Mouse (Mus musculus): ENCODE measurements around the gene Gm20696. TPM values are rescaled to one million over a fixed set of nuclear protein-coding genes. Genes with fewer than 3 reads are reported as not detected.
A peak's percentile ranks its signal among the peaks of the same experiment; 100 is the strongest.

The Gm20696 gene
- polyA plus RNA-seq, 1 experiment from 2014 or later: 1.9 TPM

- H3K4me2 ChIP-seq (ENCODE audit: low read depth, low read length): no peak overlapping the region
- no peak for ATAC-seq (ENCODE audit: insufficient read depth, low FRiP score)
- no peaks in the 10 kb centered on the region for H3K36me3 ChIP-seq (ENCODE audit: control insufficient read depth, insufficient read depth, low read length)
- no peak overlapping the region for H3K4me3 ChIP-seq (replicated peaks; ENCODE audit: low read length)
- 81% methylated on average over 5 of the region's 5 CpGs for WGBS
- no peak overlapping the region for H3K9ac ChIP-seq (ENCODE audit: low read length)
- no peaks in the 10 kb centered on the region for H3K27me3 ChIP-seq (ENCODE audit: control insufficient read depth, insufficient read depth, low read length)
- H3K27ac ChIP-seq (ENCODE audit: low read length): no peak overlapping the region
- H3K9me3 ChIP-seq (replicated peaks; ENCODE audit: control insufficient read depth, low read length): no peaks in the 10 kb centered on the region
- peaks cover 6% of the 10 kb centered on the region; the same call in 1 of the 2 replicates for H3K4me1 ChIP-seq (ENCODE audit: control insufficient read depth, insufficient read depth, low read length)
Observed at GRCm38 (mm10) chr6:99540146-99540545, 126.5 kb downstream of the Gm20696 start.

GRCm38 (mm10) chr6:99538194-99538941, 128.2 kb downstream of the Gm20696 start:
- Histone ChIP-seq H3K9ac (ENCODE audit: low read length) (no peak overlapping the region), H3K4me2 (ENCODE audit: low read depth, low read length) (no peak overlapping the region), H3K36me3 (ENCODE audit: control insufficient read depth, insufficient read depth, low read length) (no peaks in the 10 kb centered on the region), H3K27me3 (ENCODE audit: control insufficient read depth, insufficient read depth, low read length) (no peaks in the 10 kb centered on the region), H3K4me1 (ENCODE audit: control insufficient read depth, insufficient read depth, low read length) (peaks cover 6% of the 10 kb centered on the region; the same call in 1 of the 2 replicates), H3K27ac (ENCODE audit: low read length) (0 out of 2 replicates have a peak overlapping the region, but pooled peaks have one; percentile 0), H3K9me3 (replicated peaks; ENCODE audit: control insufficient read depth, low read length) (no peaks in the 10 kb centered on the region), H3K4me3 (replicated peaks; ENCODE audit: low read length) (no peak overlapping the region)
- ATAC-seq (ENCODE audit: insufficient read depth, low FRiP score): peak; percentile 33; the same call in 1 of the 2 replicates
- WGBS: 53% methylated on average over 17 of the region's 17 CpGs

GRCm38 (mm10) chr6:99534211-99534745, 132.3 kb downstream of the Gm20696 start:
- Histone ChIP-seq H3K9me3 (replicated peaks; ENCODE audit: control insufficient read depth, low read length) (no peaks in the 10 kb centered on the region), H3K27me3 (ENCODE audit: control insufficient read depth, insufficient read depth, low read length) (no peaks in the 10 kb centered on the region), H3K27ac (ENCODE audit: low read length) (no peak overlapping the region), H3K4me2 (ENCODE audit: low read depth, low read length) (no peak overlapping the region), H3K9ac (ENCODE audit: low read length) (no peak overlapping the region), H3K36me3 (ENCODE audit: control insufficient read depth, insufficient read depth, low read length) (no peaks in the 10 kb centered on the region), H3K4me3 (replicated peaks; ENCODE audit: low read length) (no peak overlapping the region), H3K4me1 (ENCODE audit: control insufficient read depth, insufficient read depth, low read length) (peaks cover 6% of the 10 kb centered on the region; the same call in 1 of the 2 replicates)
- 54% methylated on average over 5 of the region's 5 CpGs for WGBS
- no peak for ATAC-seq (ENCODE audit: insufficient read depth, low FRiP score)

- Histone ChIP-seq H3K27me3 (ENCODE audit: control insufficient read depth, insufficient read depth, low read length) (no peaks in the 10 kb centered on the region), H3K27ac (ENCODE audit: low read length) (no peak overlapping the region), H3K9ac (ENCODE audit: low read length) (no peak overlapping the region), H3K36me3 (ENCODE audit: control insufficient read depth, insufficient read depth, low read length) (no peaks in the 10 kb centered on the region), H3K9me3 (replicated peaks; ENCODE audit: control insufficient read depth, low read length) (no peaks in the 10 kb centered on the region), H3K4me2 (ENCODE audit: low read depth, low read length) (no peak overlapping the region), H3K4me3 (replicated peaks; ENCODE audit: low read length) (no peak overlapping the region), H3K4me1 (ENCODE audit: control insufficient read depth, insufficient read depth, low read length) (no peaks in the 10 kb centered on the region)
- 71% methylated on average over 4 of the region's 4 CpGs for WGBS
- ATAC-seq (ENCODE audit: insufficient read depth, low FRiP score): no peak
Observed at GRCm38 (mm10) chr6:99532458-99532857, 134.1 kb downstream of the Gm20696 start.

- Histone ChIP-seq H3K4me1 (ENCODE audit: control insufficient read depth, insufficient read depth, low read length) (peaks cover 3% of the 10 kb centered on the region; the same call in 1 of the 2 replicates), H3K4me2 (ENCODE audit: low read depth, low read length) (no peak overlapping the region), H3K36me3 (ENCODE audit: control insufficient read depth, insufficient read depth, low read length) (no peaks in the 10 kb centered on the region), H3K27ac (ENCODE audit: low read length) (no peak overlapping the region), H3K4me3 (replicated peaks; ENCODE audit: low read length) (no peak overlapping the region), H3K9me3 (replicated peaks; ENCODE audit: control insufficient read depth, low read length) (no peaks in the 10 kb centered on the region), H3K27me3 (ENCODE audit: control insufficient read depth, insufficient read depth, low read length) (no peaks in the 10 kb centered on the region), H3K9ac (ENCODE audit: low read length) (no peak overlapping the region)
- 70% methylated on average over 2 of the region's 2 CpGs for WGBS
- no peak for ATAC-seq (ENCODE audit: insufficient read depth, low FRiP score)
Observed at GRCm38 (mm10) chr6:99528972-99529371, 137.6 kb downstream of the Gm20696 start.

GRCm38 (mm10) chr6:99527457-99528105, 139.0 kb downstream of the Gm20696 start:
- Histone ChIP-seq H3K9me3 (replicated peaks; ENCODE audit: control insufficient read depth, low read length) (no peaks in the 10 kb centered on the region), H3K4me2 (ENCODE audit: low read depth, low read length) (no peak overlapping the region), H3K4me1 (ENCODE audit: control insufficient read depth, insufficient read depth, low read length) (peaks cover 3% of the 10 kb centered on the region; the same call in 1 of the 2 replicates), H3K4me3 (replicated peaks; ENCODE audit: low read length) (no peak overlapping the region), H3K9ac (ENCODE audit: low read length) (no peak overlapping the region), H3K27me3 (ENCODE audit: control insufficient read depth, insufficient read depth, low read length) (no peaks in the 10 kb centered on the region), H3K36me3 (ENCODE audit: control insufficient read depth, insufficient read depth, low read length) (no peaks in the 10 kb centered on the region), H3K27ac (ENCODE audit: low read length) (no peak overlapping the region)
- ATAC-seq (ENCODE audit: insufficient read depth, low FRiP score): no peak
- 90% methylated on average over 6 of the region's 6 CpGs for WGBS

GRCm38 (mm10) chr6:99525351-99525750, 141.2 kb downstream of the Gm20696 start:
- Histone ChIP-seq H3K9ac (ENCODE audit: low read length) (no peak overlapping the region), H3K9me3 (replicated peaks; ENCODE audit: control insufficient read depth, low read length) (no peaks in the 10 kb centered on the region), H3K36me3 (ENCODE audit: control insufficient read depth, insufficient read depth, low read length) (no peaks in the 10 kb centered on the region), H3K4me2 (ENCODE audit: low read depth, low read length) (no peak overlapping the region), H3K27me3 (ENCODE audit: control insufficient read depth, insufficient read depth, low read length) (no peaks in the 10 kb centered on the region), H3K27ac (ENCODE audit: low read length) (peak overlapping the region; percentile 34; the same call in 1 of the 2 replicates), H3K4me1 (ENCODE audit: control insufficient read depth, insufficient read depth, low read length) (peaks cover 3% of the 10 kb centered on the region; the same call in 1 of the 2 replicates), H3K4me3 (replicated peaks; ENCODE audit: low read length) (no peak overlapping the region)
- no peak for ATAC-seq (ENCODE audit: insufficient read depth, low FRiP score)
- WGBS: 53% methylated on average over 8 of the region's 8 CpGs

GRCm38 (mm10) chr6:99523679-99524370, 142.8 kb downstream of the Gm20696 start:
- H3K27me3 ChIP-seq (ENCODE audit: control insufficient read depth, insufficient read depth, low read length): no peaks in the 10 kb centered on the region
- peak overlapping the region; percentile 98 for H3K9ac ChIP-seq (ENCODE audit: low read length)
- peaks cover 6% of the 10 kb centered on the region for H3K4me1 ChIP-seq (ENCODE audit: control insufficient read depth, insufficient read depth, low read length)
- no peaks in the 10 kb centered on the region for H3K9me3 ChIP-seq (replicated peaks; ENCODE audit: control insufficient read depth, low read length)
- no peaks in the 10 kb centered on the region for H3K36me3 ChIP-seq (ENCODE audit: control insufficient read depth, insufficient read depth, low read length)
- peak overlapping the region; percentile 100 for H3K27ac ChIP-seq (ENCODE audit: low read length)
- peak overlapping the region; percentile 83 for H3K4me2 ChIP-seq (ENCODE audit: low read depth, low read length)
- peak overlapping the region; percentile 90 for H3K4me3 ChIP-seq (replicated peaks; ENCODE audit: low read length)
- WGBS: 24% methylated on average over 10 of the region's 10 CpGs
- ATAC-seq (ENCODE audit: insufficient read depth, low FRiP score): no peak

All from stomach, embryonic 16.5 days (tissue).